Mouse (Mus musculus): ENCODE data around the gene Fgl2. TPM values are rescaled to one million over a fixed set of nuclear protein-coding genes. Genes with fewer than 3 reads are reported as not detected.

Fgl2 gene
- polyA plus RNA-seq, 1 experiment from 2014 or later = 1.4 TPM

DNA sequence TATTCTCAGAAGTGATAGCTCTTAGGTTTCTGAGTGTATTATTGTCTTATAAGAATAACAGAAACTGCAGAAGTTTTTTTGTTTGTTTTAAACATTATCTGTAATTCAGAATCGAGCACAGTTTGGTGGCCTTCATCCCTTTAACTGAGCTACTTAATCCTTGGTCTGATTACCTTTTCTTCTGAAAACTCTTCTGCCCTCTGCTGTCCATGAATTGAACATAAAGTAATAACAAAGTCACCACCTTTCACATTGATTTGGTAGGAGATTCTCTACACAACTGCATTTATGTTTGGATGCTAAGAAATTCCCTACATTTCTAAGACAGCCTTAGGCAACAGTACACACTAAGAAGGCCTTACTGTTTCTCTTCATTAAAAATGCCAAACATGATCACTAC is 48.2 kb downstream of the Fgl2 start:
- no peak for ATAC-seq (ENCODE audit: insufficient number of reproducible peaks, insufficient read depth, low FRiP score, low TSS enrichment, low read depth)
- peaks cover 3% of the 10 kb centered on the region; the same call in 1 of the 2 replicates for H3K4me1 ChIP-seq
- H3K9me3 ChIP-seq = no peaks in the 10 kb centered on the region
- no peak overlapping the region for H3K9ac ChIP-seq
- WGBS = 28% methylated on average over 1 of the region's 1 CpGs
- H3K27me3 ChIP-seq = no peaks in the 10 kb centered on the region
- H3K27ac ChIP-seq = no peak overlapping the region
- no peak overlapping the region for H3K4me3 ChIP-seq
- no peaks in the 10 kb centered on the region for H3K36me3 ChIP-seq
- no peak overlapping the region for H3K4me2 ChIP-seq

DNA sequence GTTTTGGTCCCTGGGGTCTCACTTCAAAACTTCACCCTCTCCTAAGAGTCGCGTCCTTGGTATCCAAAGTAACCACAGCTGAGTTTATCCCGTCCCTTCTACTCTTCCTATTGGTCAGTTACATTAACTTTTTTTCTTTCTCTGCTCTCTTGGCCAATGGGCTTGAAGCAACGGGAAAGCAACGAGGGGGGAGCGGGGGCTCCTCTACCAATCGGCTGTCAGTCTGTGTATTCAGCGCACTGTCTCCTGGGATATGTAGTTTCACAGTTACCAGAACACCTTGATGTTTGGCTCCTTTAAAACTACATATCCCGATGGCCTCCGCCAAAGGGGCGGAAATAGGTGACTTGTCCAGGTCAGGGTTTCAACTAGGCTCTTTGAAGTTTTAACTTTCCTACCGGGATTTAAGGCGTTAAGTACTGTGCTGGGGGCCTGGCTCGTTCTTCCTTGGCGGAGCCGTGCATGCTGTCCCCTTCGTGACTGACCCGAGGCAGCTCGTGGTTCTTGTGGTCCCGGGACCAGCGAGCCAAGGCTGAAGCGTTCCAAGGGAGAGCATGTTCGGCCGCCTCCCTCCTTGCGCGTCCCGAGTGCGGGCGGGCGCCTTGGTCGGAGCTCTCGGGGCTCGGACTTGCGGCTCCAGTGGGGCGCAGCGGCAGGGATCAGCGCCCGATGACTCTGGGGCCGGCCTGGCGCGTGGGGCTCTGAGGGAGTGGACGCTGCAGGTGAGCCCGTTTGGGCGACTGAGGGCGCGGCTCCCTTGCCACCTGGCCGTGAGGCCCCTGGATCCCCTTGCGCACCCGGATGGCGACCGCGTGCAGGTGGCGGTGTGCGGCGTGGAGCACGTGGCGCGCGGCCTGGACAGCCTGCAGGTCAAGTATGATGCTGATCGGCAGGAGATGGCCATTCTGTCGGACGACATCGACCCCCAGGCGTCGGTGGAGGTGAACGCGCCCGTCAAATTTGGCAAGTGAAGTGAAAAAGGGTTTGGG is 52.5 kb downstream of the Fgl2 start, which contains the start of the genes Ccdc146 and Fam185a:
TSS of gene Ccdc146 (minus strand) at position 64 of the 989 bp plus-strand sequence.
TSS of gene Fam185a (plus strand) at position 345 of the 989 bp plus-strand sequence.
- H3K27ac ChIP-seq = no peak within 1 kb of the TSS
- peak; percentile 99 for ATAC-seq (ENCODE audit: insufficient number of reproducible peaks, insufficient read depth, low FRiP score, low TSS enrichment, low read depth)

DNA sequence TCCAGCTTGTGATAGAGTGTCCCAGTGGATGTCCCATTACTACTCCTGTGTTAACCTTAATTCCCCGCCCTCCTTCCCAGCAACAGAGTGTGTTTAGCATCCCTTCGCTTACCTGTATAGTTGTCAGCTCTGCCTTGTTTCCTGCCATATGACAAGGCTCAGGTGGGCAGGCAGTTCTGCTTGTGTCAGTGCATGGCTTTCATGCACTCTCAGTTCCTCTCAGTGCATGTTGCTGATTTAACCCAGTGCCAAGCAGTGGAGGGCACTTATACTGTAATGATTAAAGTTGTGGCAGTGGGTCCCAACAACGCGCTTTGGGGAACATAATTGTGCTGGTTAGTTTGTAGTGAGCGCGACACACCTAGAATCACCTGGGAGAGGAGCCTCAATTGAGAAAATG is 54.2 kb downstream of the Fgl2 start:
- Histone ChIP-seq H3K4me2 (peak overlapping the region; percentile 98; the same call in 1 of the 2 replicates), H3K27ac (no peak overlapping the region), H3K27me3 (no peaks in the 10 kb centered on the region), H3K36me3 (no peaks in the 10 kb centered on the region), H3K4me1 (peaks cover 17% of the 10 kb centered on the region), H3K9ac (0 out of 2 replicates have a peak overlapping the region, but pooled peaks have one; percentile 1), H3K4me3 (peak overlapping the region; percentile 81), H3K9me3 (no peaks in the 10 kb centered on the region)
- 91% methylated on average over 6 of the region's 6 CpGs for WGBS
- no peak for ATAC-seq (ENCODE audit: insufficient number of reproducible peaks, insufficient read depth, low FRiP score, low TSS enrichment, low read depth)

More for the DNA sequence above, 52.5 kb downstream of the Fgl2 start, which contains the start of the genes Ccdc146 and Fam185a:
- Histone ChIP-seq H3K9me3 (no peaks in the 10 kb centered on the region), H3K27me3 (no peaks in the 10 kb centered on the region), H3K36me3 (no peaks in the 10 kb centered on the region), H3K4me1 (peaks cover 17% of the 10 kb centered on the region), H3K4me2 (peak within 1 kb of the TSS; percentile 98), H3K4me3 (peak within 1 kb of the TSS; percentile 81), H3K9ac (peak within 1 kb of the TSS; percentile 83)
- under 1% methylated on average over 68 of the region's 68 CpGs for WGBS

Other genes with a start within 250 kb of the Fgl2 start
- 2.9 and 3.8 TPM in 2 replicates for gene Gsap, start 186.4 kb upstream of the Fgl2 start, polyA plus RNA-seq (2015; fragmentation: Nextera tagmentation; extraction: Ambion mirVana)
- not detected in 2 replicates for gene Ccdc146, start 52.0 kb downstream of the Fgl2 start, polyA plus RNA-seq (2015; fragmentation: Nextera tagmentation; extraction: Ambion mirVana)
- gene Fam185a, start 52.3 kb downstream of the Fgl2 start, polyA plus RNA-seq (2015; fragmentation: Nextera tagmentation; extraction: Ambion mirVana) = 5.1 and 5.3 TPM in 2 replicates
- 115 and 129 TPM in 2 replicates for gene Lrrc17, start 170.9 kb downstream of the Fgl2 start, polyA plus RNA-seq (2015; fragmentation: Nextera tagmentation; extraction: Ambion mirVana)

Data from embryonic facial prominence, embryonic 13.5 days (tissue).